Mouse (Mus musculus) hindbrain, embryonic 13.5 days (tissue): ENCODE results near the gene Gm14435. TPM values are rescaled to one million over a fixed set of nuclear protein-coding genes. Genes with fewer than 3 reads are reported as not detected.
"Not testable (repeated sequence)": the region's sequence is repeated elsewhere in the genome, so short reads cannot be mapped to it uniquely, and the experiment has no call there.

ENCODE experiments used
- ATAC-seq: fragments of 200-750 bp; cut with Nextera tagmentation; 2 replicates; pipeline ENCODE4 v1.8.0; 2017; ENCODE audit warnings: moderate TSS enrichment; ENCODE audit not compliant: low FRiP score
- H3K27ac ChIP-seq: fragments of 300-500 bp; sonication (generic); 2 replicates; pipeline ENCODE4 v1.5.1; 2015; ENCODE audit warnings: inconsistent platforms, mild to moderate bottlenecking, moderate library complexity
- H3K27me3 ChIP-seq: fragments of 300-500 bp; sonication (generic); 2 replicates; pipeline ENCODE4 v1.6.1; 2015; ENCODE audit warnings: mild to moderate bottlenecking, inconsistent platforms
- H3K36me3 ChIP-seq: fragments of 300-500 bp; sonication (generic); 2 replicates; pipeline ENCODE4 v1.6.1; 2015; ENCODE audit warnings: mild to moderate bottlenecking, inconsistent platforms
- H3K4me1 ChIP-seq: fragments of 300-500 bp; sonication (generic); replicated peaks from 2 replicates; pipeline ENCODE4 v1.6.1; 2015; ENCODE audit warnings: inconsistent platforms
- H3K4me2 ChIP-seq: fragments of 300-500 bp; sonication (generic); 2 replicates; pipeline ENCODE4 v1.6.1; 2015; ENCODE audit warnings: inconsistent platforms, mild to moderate bottlenecking, moderate library complexity
- H3K4me3 ChIP-seq: fragments of 300-500 bp; sonication (generic); 2 replicates; pipeline ENCODE4 v1.5.1; 2015; ENCODE audit warnings: mild to moderate bottlenecking, inconsistent platforms
- H3K9ac ChIP-seq: fragments of 300-500 bp; sonication (generic); 2 replicates; pipeline ENCODE4 v1.6.1; 2015; ENCODE audit warnings: mild to moderate bottlenecking, inconsistent platforms
- H3K9me3 ChIP-seq: fragments of 300-500 bp; sonication (generic); 2 replicates; pipeline ENCODE4 v1.6.1; 2016; ENCODE audit warnings: inconsistent platforms
- WGBS: fragments of 180-500 bp; shearing (Covaris S2); methylation state at CpG from one replicate; pipeline ENCODE4 v1.1.7; 2015; 5-methylcytosine and 5-hydroxymethylcytosine counted together
- polyA plus RNA-seq: library from polyadenylated mRNA; unstranded; fragments of >200 nt; fragmentation: Nextera tagmentation; extraction: Ambion mirVana; gene quantifications from 2 replicates; pipeline ENCODE4 v1.2.1, GENCODE M21; 2015

The Gm14435 gene
- polyA plus RNA-seq = 7.4 and 8.7 TPM in 2 replicates

GRCm38 (mm10) chr2:176423294-176423693, at the start of gene Gm14435:
Gm14435 (plus strand) TSS chr2:176423594.
- not testable (repeated sequence) for H3K36me3 ChIP-seq, H3K9me3 ChIP-seq, H3K4me1 ChIP-seq, ATAC-seq, H3K27ac ChIP-seq, H3K4me3 ChIP-seq, H3K9ac ChIP-seq, H3K27me3 ChIP-seq, H3K4me2 ChIP-seq
- no CpG with 5 or more reads among the region's 6 CpGs for WGBS

Other genes starting within 250 kb of the Gm14435 start
- gene 2210418O10Rik, start 197.0 kb upstream of the Gm14435 start, polyA plus RNA-seq = 4.7 and 5.4 TPM in 2 replicates
- gene Gm11009, start 104.1 kb upstream of the Gm14435 start, polyA plus RNA-seq = not detected in 2 replicates
- 16.7 and 18.0 TPM in 2 replicates for gene Gm14434, start 63.2 kb downstream of the Gm14435 start, polyA plus RNA-seq
- not detected in 2 replicates for gene Zfp967, start 97.5 kb downstream of the Gm14435 start, polyA plus RNA-seq
- 19.6 and 25.3 TPM in 2 replicates for gene Gm14308, start 212.8 kb downstream of the Gm14435 start, polyA plus RNA-seq
- 7.2 and 9.3 TPM in 2 replicates for gene Zfp973, start 246.9 kb downstream of the Gm14435 start, polyA plus RNA-seq